8 mouse cellular contexts compared by ENCODE assay signal in genomic region chr6:121532926-121533325, GRCm38 (mm10). TPM values are rescaled to one million over a fixed set of nuclear protein-coding genes. Genes with fewer than 3 reads are reported as not detected.
DNase-seq lines count a peak whose midpoint lies in the region; ATAC-seq lines count a peak whose summit lies in the region.

No protein-coding gene starts in this region.

- ATAC-seq in intestine, embryonic 14.5 days (replicated peaks; ENCODE audit: low FRiP score, low TSS enrichment, low read depth): no peak; the same call in 1 of the 2 replicates
- no peak; the same call in 1 of the 2 replicates for ATAC-seq in intestine, embryonic 15.5 days

- H3K4me3 ChIP-seq in intestine, embryonic 14.5 days (ENCODE audit: low read depth, low read length): no peak overlapping the region
- no peak overlapping the region for H3K4me3 ChIP-seq in intestine, embryonic 15.5 days (replicated peaks)

- no peak overlapping the region for H3K9ac ChIP-seq in intestine, embryonic 14.5 days (ENCODE audit: low read length)
- H3K9ac ChIP-seq in intestine, embryonic 15.5 days: no peak overlapping the region

- H3K27ac ChIP-seq in intestine, embryonic 14.5 days (ENCODE audit: low read depth): no peak overlapping the region
- H3K27ac ChIP-seq in intestine, embryonic 15.5 days: no peak overlapping the region

- DNase-seq in intestine, embryonic 14.5 days (ENCODE audit: low spot score): peak; percentile 90
- DNase-seq in cerebellum, adult 8-10 months: peak; percentile 52
- peak; percentile 41 to 68 for DNase-seq in frontal cortex, postnatal 10 days (ENCODE audit: low spot score in 2 of 2)
- peak; percentile 75 for DNase-seq in kidney, adult 9 months
- peak; percentile 64 for DNase-seq in left cerebral cortex, postnatal 4 days
- peak; percentile 9 for DNase-seq in naive thymus-derived CD4-positive, alpha-beta T cell, adult 2 months (ENCODE audit: low read depth)
- peak; percentile 81 for DNase-seq in testis, postnatal 10 days (ENCODE audit: low spot score)

- no peak overlapping the region for H3K4me2 ChIP-seq in intestine, embryonic 14.5 days (ENCODE audit: low read length)
- H3K4me2 ChIP-seq in intestine, embryonic 15.5 days (replicated peaks): no peak overlapping the region

- intact Hi-C loops in left cerebral cortex, postnatal 4 days (cut with DNase I): loop anchor here (2.0 to 5.0 kb wide), 2 partner anchors 196 to 260 kb away; no protein-coding TSS in a partner anchor

- H3K4me1 ChIP-seq in intestine, embryonic 14.5 days (replicated peaks; ENCODE audit: control insufficient read depth, insufficient read depth, low read length): no peaks in the 10 kb centered on the region
- H3K4me1 ChIP-seq in intestine, embryonic 15.5 days (replicated peaks): no peaks in the 10 kb centered on the region

- no peaks in the 10 kb centered on the region for H3K36me3 ChIP-seq in intestine, embryonic 14.5 days (ENCODE audit: control insufficient read depth, insufficient read depth, low read length)
- H3K36me3 ChIP-seq in intestine, embryonic 15.5 days: no peaks in the 10 kb centered on the region

- no peaks in the 10 kb centered on the region for H3K9me3 ChIP-seq in intestine, embryonic 14.5 days (ENCODE audit: control insufficient read depth, low read length)
- H3K9me3 ChIP-seq in intestine, embryonic 15.5 days: no peaks in the 10 kb centered on the region

- 8% methylated on average over 3 of the region's 3 CpGs for WGBS in intestine, embryonic 14.5 days
- WGBS in intestine, embryonic 15.5 days: 4% methylated on average over 3 of the region's 3 CpGs

- H3K27me3 ChIP-seq in intestine, embryonic 14.5 days (replicated peaks; ENCODE audit: control insufficient read depth, insufficient read depth, low read length): no peaks in the 10 kb centered on the region
- H3K27me3 ChIP-seq in intestine, embryonic 15.5 days (replicated peaks): no peaks in the 10 kb centered on the region

RNA-seq across cellular contexts. Expression of gene Iqsec3, which starts 59.4 kb away (rescaled TPM):
- polyA plus RNA-seq in intestine, embryonic 14.5 days (2014; fragmentation: Nextera tagmentation; extraction: Ambion mirVana): 0.13 and 0.42 TPM in 2 replicates
- 0.24 and 0.26 TPM in 2 replicates for polyA plus RNA-seq in intestine, embryonic 15.5 days (2015; fragmentation: Nextera tagmentation; extraction: Ambion mirVana)
- 10 to 100 TPM; 34.3 to 38.9 TPM for total RNA-seq in left cerebral cortex, postnatal 4 days (2021)

Comparison
In these comparisons a context has a peak if more than half of its experiments do, and no peak if none do; other contexts are left out.
1. DNase-seq: peak in every context shown above with its lines; median percentile 90 in intestine, embryonic 14.5 days; 81 in testis, postnatal 10 days; 75 in kidney, adult 9 months; 64 in left cerebral cortex, postnatal 4 days; 54 in frontal cortex, postnatal 10 days; 52 in cerebellum, adult 8-10 months; 9 in naive thymus-derived CD4-positive, alpha-beta T cell, adult 2 months.